Mouse (Mus musculus) midbrain, embryonic 15.5 days (tissue): ENCODE measurements around the gene Runx1. TPM values are rescaled to one million over a fixed set of nuclear protein-coding genes. Genes with fewer than 3 reads are reported as not detected.

ENCODE experiments used
- ATAC-seq: fragments of 200-750 bp; cut with Nextera tagmentation; replicated peaks from 2 replicates; pipeline ENCODE4 v1.8.0; 2017; ENCODE audit warnings: moderate TSS enrichment
- H3K27ac ChIP-seq: fragments of 300-500 bp; sonication (generic); 2 replicates; pipeline ENCODE4 v1.5.1; 2015; ENCODE audit warnings: mild to moderate bottlenecking, inconsistent platforms
- H3K27me3 ChIP-seq: fragments of 300-500 bp; sonication (generic); replicated peaks from 2 replicates; pipeline ENCODE4 v1.6.1; 2015; ENCODE audit warnings: inconsistent platforms
- H3K36me3 ChIP-seq: fragments of 300-500 bp; sonication (generic); replicated peaks from 2 replicates; pipeline ENCODE4 v1.6.1; 2015; ENCODE audit warnings: inconsistent platforms
- H3K4me1 ChIP-seq: fragments of 300-500 bp; sonication (generic); 2 replicates; pipeline ENCODE4 v1.6.1; 2015; ENCODE audit warnings: inconsistent platforms
- H3K4me2 ChIP-seq: fragments of 300-500 bp; sonication (generic); 2 replicates; pipeline ENCODE4 v1.6.1; 2015; ENCODE audit warnings: inconsistent platforms, mild to moderate bottlenecking, moderate library complexity
- H3K4me3 ChIP-seq: fragments of 300-500 bp; sonication (generic); 2 replicates; pipeline ENCODE4 v1.5.1; 2015; ENCODE audit warnings: mild to moderate bottlenecking, inconsistent platforms
- H3K9ac ChIP-seq: fragments of 300-500 bp; sonication (generic); 2 replicates; pipeline ENCODE4 v1.6.1; 2015; ENCODE audit warnings: mild to moderate bottlenecking, inconsistent platforms
- H3K9me3 ChIP-seq: fragments of 300-500 bp; sonication (generic); 2 replicates; pipeline ENCODE4 v1.6.1; 2016; ENCODE audit warnings: inconsistent platforms
- WGBS: fragments of 180-500 bp; shearing (Covaris S2); methylation state at CpG from one replicate; pipeline ENCODE4 v1.1.7; 2015; ENCODE audit warnings: mixed read lengths; 5-methylcytosine and 5-hydroxymethylcytosine counted together
- polyA plus RNA-seq: library from polyadenylated mRNA; unstranded; fragments of >200 nt; fragmentation: Nextera tagmentation; extraction: Ambion mirVana; gene quantifications from 2 replicates; pipeline ENCODE4 v1.2.1, GENCODE M21; 2015

Gene Runx1
- polyA plus RNA-seq, 1 experiment from 2014 or later = 0.67 TPM

- Histone ChIP-seq H3K36me3 (no peaks in the 10 kb centered on the region), H3K9ac (no peak overlapping the region), H3K9me3 (no peaks in the 10 kb centered on the region), H3K4me2 (no peak overlapping the region), H3K4me1 (peaks cover 11% of the 10 kb centered on the region), H3K27ac (no peak overlapping the region), H3K27me3 (no peaks in the 10 kb centered on the region), H3K4me3 (no peak overlapping the region)
- no peak for ATAC-seq
- 77% methylated on average over 6 of the region's 6 CpGs for WGBS
Observed at GRCm38 (mm10) chr16:92824003-92824722, 1.8 kb downstream of the Runx1 start.

DNA sequence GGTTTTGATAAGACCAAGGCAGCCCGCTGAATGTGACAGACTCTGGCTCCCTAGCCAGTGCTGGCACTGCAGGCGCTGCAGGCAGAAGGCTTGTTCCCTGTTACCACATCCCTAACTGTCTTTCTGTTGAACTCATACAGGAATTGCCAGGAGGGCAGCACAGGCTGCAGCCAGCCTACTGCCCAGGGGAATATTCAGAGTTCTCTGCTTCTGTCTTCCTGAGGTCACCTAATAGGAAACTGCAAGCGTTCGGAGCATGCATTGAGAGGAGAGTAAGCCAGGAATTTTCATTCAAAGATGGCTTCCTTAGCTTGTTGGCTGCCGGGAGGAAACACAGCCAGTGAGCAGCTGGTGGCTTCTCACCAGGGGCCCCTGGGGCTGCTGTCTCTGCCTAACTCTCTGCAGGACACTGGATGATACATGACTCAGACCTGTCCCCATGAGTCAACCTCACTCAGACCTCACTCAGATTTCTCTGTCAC is 2.5 kb downstream of the Runx1 start:
- H3K27ac ChIP-seq = no peak overlapping the region
- no peaks in the 10 kb centered on the region for H3K9me3 ChIP-seq
- no peak for ATAC-seq
- H3K4me2 ChIP-seq = no peak overlapping the region
- WGBS = 55% methylated on average over 5 of the region's 5 CpGs
- H3K9ac ChIP-seq = no peak overlapping the region
- no peaks in the 10 kb centered on the region for H3K27me3 ChIP-seq
- H3K4me3 ChIP-seq = no peak overlapping the region
- H3K36me3 ChIP-seq = no peaks in the 10 kb centered on the region
- H3K4me1 ChIP-seq = peaks cover 11% of the 10 kb centered on the region

DNA sequence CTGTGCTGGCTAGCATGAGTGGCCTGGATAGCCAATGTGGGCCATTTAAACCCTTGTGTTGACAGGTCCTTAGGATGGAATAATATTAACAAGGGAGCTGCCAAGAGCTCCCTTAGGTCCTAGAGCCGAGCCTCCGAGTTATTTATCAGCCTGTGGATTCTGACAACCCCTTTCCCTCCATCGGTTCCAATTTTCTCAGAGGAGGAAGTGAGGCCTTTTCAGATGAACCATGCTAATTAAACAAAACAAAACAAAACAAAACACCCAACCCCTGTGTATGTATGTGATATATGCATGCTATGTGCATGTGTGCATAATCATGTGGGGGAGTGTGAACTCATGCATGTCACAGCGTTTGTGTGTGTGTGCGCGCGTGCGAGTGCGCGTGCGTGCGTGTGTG is 3.3 kb downstream of the Runx1 start:
- 88% methylated on average over 12 of the region's 12 CpGs for WGBS

DNA sequence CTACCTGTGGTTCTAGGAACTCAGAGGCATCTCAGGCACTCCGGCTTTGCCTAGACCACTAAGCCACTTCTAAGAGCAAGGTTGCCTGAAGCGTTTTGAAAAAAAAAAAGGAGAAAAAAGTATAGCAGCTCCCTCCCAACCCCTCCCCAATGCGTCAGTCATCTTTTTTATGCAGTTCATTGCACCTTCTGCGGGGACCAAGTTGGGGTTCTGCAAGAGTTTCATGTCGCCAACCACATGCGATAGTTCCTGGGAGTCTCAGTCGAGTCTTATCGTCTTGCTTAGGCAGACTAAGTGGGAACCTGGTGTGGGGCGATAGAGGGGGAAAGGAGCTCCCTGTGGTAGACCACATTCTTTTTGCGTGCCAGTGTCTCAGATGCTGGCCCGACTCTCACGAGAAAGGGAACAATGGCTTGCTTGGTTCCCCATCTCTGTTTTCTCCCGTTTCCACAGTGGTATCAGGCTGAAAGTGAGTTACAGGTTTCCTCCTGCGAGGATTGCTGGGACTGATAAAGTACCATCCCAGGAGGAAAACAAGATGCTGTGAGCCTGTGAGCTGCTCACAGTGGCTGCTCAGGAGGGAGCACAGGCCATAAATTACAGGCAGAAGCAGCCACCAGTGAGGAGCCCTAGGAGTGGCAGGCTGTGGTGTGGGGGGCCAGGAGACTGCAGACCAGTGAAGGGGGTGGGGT is 3.9 kb downstream of the Runx1 start:
- Histone ChIP-seq H3K9ac (no peak overlapping the region), H3K4me2 (no peak overlapping the region), H3K36me3 (no peaks in the 10 kb centered on the region), H3K27me3 (no peaks in the 10 kb centered on the region), H3K4me1 (no peaks in the 10 kb centered on the region), H3K27ac (no peak overlapping the region), H3K4me3 (no peak overlapping the region), H3K9me3 (no peaks in the 10 kb centered on the region)
- no peak for ATAC-seq
- WGBS = 64% methylated on average over 14 of the region's 14 CpGs

More for the DNA sequence above, 3.3 kb downstream of the Runx1 start:
- Histone ChIP-seq H3K36me3 (no peaks in the 10 kb centered on the region), H3K27ac (no peak overlapping the region), H3K4me2 (no peak overlapping the region), H3K9me3 (no peaks in the 10 kb centered on the region), H3K4me1 (peaks cover 4% of the 10 kb centered on the region; the same call in 1 of the 2 replicates), H3K9ac (no peak overlapping the region), H3K4me3 (no peak overlapping the region), H3K27me3 (no peaks in the 10 kb centered on the region)
- ATAC-seq = no peak

DNA sequence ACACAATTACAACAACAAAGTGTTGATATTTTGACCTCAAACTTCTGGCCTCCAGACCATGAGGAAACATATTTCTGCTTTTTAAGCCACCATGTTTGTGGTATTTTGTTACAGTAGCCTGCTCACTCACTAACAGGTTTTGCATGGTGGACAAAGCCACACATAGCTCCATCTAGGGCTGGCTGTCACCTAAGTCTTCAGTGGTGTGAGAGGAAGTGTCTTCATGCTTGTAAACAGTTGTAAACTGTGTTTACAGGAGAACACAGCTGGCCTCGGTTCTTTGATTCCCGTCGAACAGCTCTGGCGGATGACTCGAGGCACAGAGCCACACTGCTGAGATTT is 4.4 kb downstream of the Runx1 start:
- H3K4me1 ChIP-seq = no peaks in the 10 kb centered on the region
- H3K4me2 ChIP-seq = no peak overlapping the region
- H3K27ac ChIP-seq = no peak overlapping the region
- no peak for ATAC-seq
- H3K36me3 ChIP-seq = no peaks in the 10 kb centered on the region
- WGBS = 83% methylated on average over 5 of the region's 5 CpGs
- H3K9ac ChIP-seq = no peak overlapping the region
- no peak overlapping the region for H3K4me3 ChIP-seq
- no peaks in the 10 kb centered on the region for H3K27me3 ChIP-seq
- no peaks in the 10 kb centered on the region for H3K9me3 ChIP-seq

DNA sequence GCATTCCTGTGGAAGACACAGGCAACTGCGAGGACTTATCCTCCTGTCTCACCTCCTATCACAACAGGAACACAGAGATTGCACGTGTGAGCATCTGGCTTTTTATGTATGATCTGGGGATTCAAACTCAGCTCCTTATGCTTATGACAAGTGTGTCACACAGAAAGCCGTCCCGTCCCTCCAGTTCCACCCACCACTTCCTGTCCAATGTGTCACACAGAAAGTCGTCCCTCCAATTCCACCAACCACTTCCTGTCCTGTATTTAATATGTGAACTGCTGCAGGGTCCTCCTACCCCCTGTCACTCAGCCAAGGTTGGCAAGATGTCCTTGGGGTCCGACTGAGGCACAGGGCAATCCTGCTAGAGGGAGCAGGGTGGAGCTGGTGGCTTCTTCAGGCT is 5.5 kb downstream of the Runx1 start:
- no peaks in the 10 kb centered on the region for H3K36me3 ChIP-seq
- no peak for ATAC-seq
- WGBS = 91% methylated on average over 6 of the region's 6 CpGs
- no peak overlapping the region for H3K4me3 ChIP-seq
- H3K9me3 ChIP-seq = no peaks in the 10 kb centered on the region
- H3K9ac ChIP-seq = no peak overlapping the region
- H3K27ac ChIP-seq = no peak overlapping the region
- H3K4me1 ChIP-seq = no peaks in the 10 kb centered on the region
- H3K27me3 ChIP-seq = no peaks in the 10 kb centered on the region
- H3K4me2 ChIP-seq = no peak overlapping the region

GRCm38 (mm10) chr16:92818480-92819269 is 7.3 kb downstream of the Runx1 start:
- Histone ChIP-seq H3K9ac (no peak overlapping the region), H3K9me3 (no peaks in the 10 kb centered on the region), H3K27me3 (no peaks in the 10 kb centered on the region), H3K27ac (no peak overlapping the region), H3K4me1 (no peaks in the 10 kb centered on the region), H3K4me3 (no peak overlapping the region), H3K4me2 (no peak overlapping the region), H3K36me3 (no peaks in the 10 kb centered on the region)
- no peak for ATAC-seq
- 87% methylated on average over 8 of the region's 8 CpGs for WGBS

DNA sequence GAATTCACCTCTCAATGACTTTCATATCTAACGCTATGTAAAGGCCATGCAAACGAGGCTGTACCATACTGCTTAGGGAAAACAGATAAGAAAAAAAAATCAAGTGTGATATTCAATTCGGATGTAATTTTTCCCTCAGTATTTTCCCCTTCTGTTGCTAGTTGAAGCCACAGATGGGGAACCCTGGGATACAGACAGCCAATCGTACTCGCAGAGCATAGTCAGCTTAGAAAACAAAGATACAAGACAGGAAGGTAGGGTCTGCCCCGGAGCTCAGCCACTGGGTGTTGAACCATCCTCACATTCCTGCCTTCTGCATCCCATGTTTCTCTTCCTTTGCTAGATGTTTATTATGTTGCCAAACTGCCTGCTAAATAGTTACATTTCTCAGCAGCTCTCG is 9.9 kb downstream of the Runx1 start:
- Histone ChIP-seq H3K4me2 (no peak overlapping the region), H3K9me3 (no peaks in the 10 kb centered on the region), H3K9ac (no peak overlapping the region), H3K4me1 (no peaks in the 10 kb centered on the region), H3K4me3 (no peak overlapping the region), H3K27ac (no peak overlapping the region), H3K27me3 (no peaks in the 10 kb centered on the region), H3K36me3 (no peaks in the 10 kb centered on the region)
- 86% methylated on average over 7 of the region's 7 CpGs for WGBS
- ATAC-seq = no peak

- Histone ChIP-seq H3K27ac (no peak overlapping the region), H3K4me3 (no peak overlapping the region), H3K27me3 (no peaks in the 10 kb centered on the region), H3K4me1 (no peaks in the 10 kb centered on the region), H3K9ac (no peak overlapping the region), H3K36me3 (no peaks in the 10 kb centered on the region), H3K9me3 (no peaks in the 10 kb centered on the region), H3K4me2 (no peak overlapping the region)
- WGBS = 77% methylated on average over 2 of the region's 2 CpGs
- ATAC-seq = no peak
Observed at GRCm38 (mm10) chr16:92815195-92815527, 10.8 kb downstream of the Runx1 start.

DNA sequence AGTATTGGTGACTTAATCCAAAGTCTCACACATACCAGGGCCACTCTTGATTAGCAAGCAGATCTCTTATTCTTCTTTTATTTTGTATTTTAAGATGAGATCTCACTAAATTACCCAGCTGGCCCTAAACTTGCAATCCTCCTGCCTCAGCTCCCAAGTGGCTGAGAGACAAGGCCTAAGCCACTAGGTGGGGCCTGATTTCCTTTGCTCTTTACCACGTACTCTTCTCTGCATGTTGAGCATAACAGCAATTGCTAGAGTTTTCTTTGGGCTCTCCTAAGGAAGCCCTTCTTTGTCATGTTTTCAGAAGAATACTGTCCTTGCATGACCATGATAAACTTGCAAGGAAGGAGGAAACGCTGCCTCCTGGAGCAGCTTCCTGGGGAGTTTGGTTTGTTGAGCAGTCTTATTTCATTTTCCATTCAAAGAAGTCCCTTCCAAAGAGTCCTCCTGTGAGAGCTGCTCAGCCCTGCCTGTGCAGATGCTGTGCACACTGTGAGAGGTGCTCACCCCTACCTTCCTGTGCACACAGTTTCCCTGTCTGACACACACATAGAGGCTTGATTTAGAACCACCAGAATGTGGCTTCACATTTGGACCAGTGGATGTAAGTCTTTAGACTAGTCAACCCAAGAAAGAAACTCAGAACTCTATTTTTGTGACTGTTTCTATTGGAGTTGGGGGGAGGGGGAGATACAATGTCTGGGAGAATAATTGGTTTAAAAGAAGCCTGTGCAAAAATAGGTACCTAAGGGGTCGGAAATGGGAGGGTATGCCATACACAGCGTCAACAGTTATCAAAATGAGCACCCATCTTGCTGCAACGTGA is 11.4 kb downstream of the Runx1 start:
- H3K9me3 ChIP-seq = no peaks in the 10 kb centered on the region
- H3K9ac ChIP-seq = no peak overlapping the region
- no peak for ATAC-seq

DNA sequence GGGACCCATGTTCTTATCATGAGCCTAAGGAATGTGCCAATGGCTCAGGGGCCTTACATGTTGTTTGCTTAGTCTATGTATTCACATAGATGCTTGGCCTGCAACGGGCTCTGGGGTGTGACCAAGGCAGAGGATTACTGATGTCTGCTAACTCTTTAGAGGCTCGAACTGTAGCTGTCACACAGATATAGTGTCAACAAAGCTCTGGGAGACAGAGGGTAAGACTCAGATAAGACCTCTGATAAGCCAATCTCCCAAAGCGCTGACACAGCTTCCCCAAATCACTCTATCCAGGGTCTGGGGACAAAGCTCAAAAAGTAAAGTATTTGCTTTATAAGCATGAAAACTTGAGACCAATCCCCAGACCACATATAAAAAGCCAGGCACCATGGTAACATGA is 13.5 kb downstream of the Runx1 start:
- H3K36me3 ChIP-seq = no peaks in the 10 kb centered on the region
- H3K9me3 ChIP-seq = no peaks in the 10 kb centered on the region
- no peak overlapping the region for H3K4me2 ChIP-seq
- ATAC-seq = no peak
- no peak overlapping the region for H3K27ac ChIP-seq
- H3K27me3 ChIP-seq = no peaks in the 10 kb centered on the region
- H3K9ac ChIP-seq = no peak overlapping the region
- no peaks in the 10 kb centered on the region for H3K4me1 ChIP-seq
- no peak overlapping the region for H3K4me3 ChIP-seq
- 72% methylated on average over 3 of the region's 3 CpGs for WGBS

More for the DNA sequence above, 11.4 kb downstream of the Runx1 start:
- Histone ChIP-seq H3K4me1 (no peaks in the 10 kb centered on the region), H3K27me3 (no peaks in the 10 kb centered on the region), H3K36me3 (no peaks in the 10 kb centered on the region), H3K4me2 (no peak overlapping the region), H3K27ac (no peak overlapping the region), H3K4me3 (no peak overlapping the region)
- 77% methylated on average over 5 of the region's 5 CpGs for WGBS
